Mouse (Mus musculus) MEL-GATA-1-ER (cell line): ENCODE measurements at regions not wholly inside any gene's neighbourhood (a gene's known extent, or its start where the extent isn't known, plus 50 kb on each side); places are given as distances from the start of the nearest gene placed in this dataset.

Experiments used
- DNase-seq: peaks from one replicate; pipeline ENCODE4 v3.0.0-alpha.2; 2012; ENCODE audit warnings: low read depth; ENCODE audit errors: extremely low read depth

GRCm38 (mm10) chr12:52622398-52622797 lies 76.8 kb upstream of the Akap6 start:
- peak; percentile 83 for DNase-seq

- no peak for DNase-seq
These were observed 75.6 kb upstream of the Akap6 start for GRCm38 (mm10) chr12:52623416-52624108.

- DNase-seq, result no peak
These were observed 74.3 kb upstream of the Akap6 start for GRCm38 (mm10) chr12:52624871-52625270.

GRCm38 (mm10) chr12:52628771-52629170 lies 70.4 kb upstream of the Akap6 start:
- DNase-seq, result no peak

GRCm38 (mm10) chr12:52635121-52635878 lies 63.9 kb upstream of the Akap6 start:
- no peak for DNase-seq

GRCm38 (mm10) chr12:52636186-52636881 lies 62.8 kb upstream of the Akap6 start:
- DNase-seq, result no peak

- no peak for DNase-seq
These were observed 62.3 kb upstream of the Akap6 start for GRCm38 (mm10) chr12:52636920-52637319.

GRCm38 (mm10) chr12:52637506-52638249 lies 61.5 kb upstream of the Akap6 start:
- DNase-seq, result peak; percentile 64

GRCm38 (mm10) chr12:52638461-52638860 lies 60.7 kb upstream of the Akap6 start:
- no peak for DNase-seq

- DNase-seq, result peak; percentile 88
These were observed 55.1 kb upstream of the Akap6 start for GRCm38 (mm10) chr12:52644059-52644458.
